Mouse (Mus musculus): ENCODE data around the gene Rex1bd.
"Not testable (repeated sequence)": the region's sequence is repeated elsewhere in the genome, so short reads cannot be mapped to it uniquely, and the experiment has no call there.

Rex1bd gene

DNA sequence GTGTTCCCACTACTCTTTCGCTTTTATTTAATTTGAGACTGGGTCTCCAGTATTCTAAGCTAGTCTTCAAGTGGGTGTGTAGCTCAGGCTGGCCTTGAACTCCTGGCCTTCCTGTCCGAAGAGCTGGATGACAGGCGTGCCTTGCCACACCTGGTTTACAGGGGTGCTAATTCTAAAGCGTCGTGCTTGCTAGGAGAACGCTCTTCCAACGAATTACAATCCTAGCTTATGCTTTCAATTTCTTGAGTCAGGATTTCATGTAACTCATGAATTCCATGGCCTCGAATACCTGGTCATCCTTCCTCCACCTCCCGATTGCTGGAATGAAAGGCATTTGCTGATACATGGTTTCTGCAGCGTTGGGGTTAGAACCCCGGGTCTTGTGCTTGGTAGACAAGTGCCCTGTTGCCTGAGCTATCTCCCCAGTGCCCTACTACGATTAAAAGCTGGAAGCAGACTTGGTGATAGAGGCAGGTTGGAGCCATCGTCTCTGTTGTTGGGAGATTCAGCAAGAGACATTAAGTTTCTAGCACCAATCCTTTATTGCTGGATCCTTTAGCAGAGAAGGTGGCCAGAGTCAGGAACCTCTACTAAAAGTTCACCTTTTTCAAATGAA lies 21.7 kb upstream of the Rex1bd start:
- no peak for DNase-seq (ENCODE audit: low read depth)

DNA sequence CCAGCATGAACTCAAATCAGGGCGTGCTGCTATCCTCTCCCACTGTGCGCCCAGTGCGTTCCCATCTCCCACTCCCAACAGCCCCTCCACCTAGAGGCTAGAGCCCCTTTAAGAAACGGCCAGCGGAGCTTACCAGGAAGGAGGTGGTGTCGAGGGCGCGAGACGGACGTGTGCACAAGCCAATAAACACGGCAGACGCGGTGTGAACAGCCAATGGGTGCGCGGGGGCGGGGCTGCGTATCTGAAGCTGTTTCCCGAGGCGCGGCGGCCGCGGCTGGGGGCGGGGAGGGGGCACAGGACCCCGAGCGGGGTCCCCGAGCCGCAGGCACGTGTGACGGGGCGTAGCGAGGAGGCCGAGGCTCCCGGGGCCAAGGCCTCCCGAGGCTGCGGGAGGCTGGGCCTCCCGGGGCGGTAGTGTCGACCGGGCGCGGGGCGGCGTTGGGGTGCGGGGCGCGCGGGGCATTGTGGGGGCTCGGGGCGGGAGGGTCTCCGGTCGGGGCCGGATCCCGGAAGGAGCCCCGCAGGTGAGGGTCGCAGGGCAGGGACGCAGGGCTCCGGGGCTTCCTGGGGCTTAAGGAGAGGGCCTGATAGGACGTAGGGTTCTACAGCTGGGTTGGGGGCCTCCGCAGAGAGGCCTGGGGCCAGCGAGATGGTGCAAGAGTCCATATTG lies 21.1 kb upstream of the Rex1bd start, which contains the start of the genes Fkbp8 and Kxd1:
Gene Fkbp8, plus strand, starts transcription at position 213 of the 670 bp plus-strand sequence.
Gene Kxd1, minus strand, starts transcription at position 445 of the 670 bp plus-strand sequence.
- DNase-seq (ENCODE audit: low read depth): peak; percentile 98

DNA sequence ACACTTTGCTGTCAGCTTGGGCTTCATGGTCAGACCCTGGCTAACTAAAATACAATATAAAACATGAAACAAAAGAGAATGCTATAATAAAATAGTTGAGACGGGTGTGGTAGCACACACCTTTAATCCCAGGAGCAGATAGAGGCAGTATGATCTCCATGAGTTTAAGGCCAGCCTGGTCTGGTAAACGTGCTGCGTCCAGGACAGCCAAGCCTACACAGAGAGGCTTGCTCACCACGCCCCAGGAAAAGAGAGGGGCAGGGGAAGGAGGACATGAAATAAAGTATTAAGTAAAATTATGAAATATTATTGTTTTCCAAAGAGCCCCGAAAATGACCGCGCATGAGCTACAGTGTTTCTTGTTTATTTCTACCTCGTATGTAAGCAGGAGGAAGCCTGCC lies 20.6 kb upstream of the Rex1bd start:
- DNase-seq (ENCODE audit: low read depth): peak; percentile 41

DNA sequence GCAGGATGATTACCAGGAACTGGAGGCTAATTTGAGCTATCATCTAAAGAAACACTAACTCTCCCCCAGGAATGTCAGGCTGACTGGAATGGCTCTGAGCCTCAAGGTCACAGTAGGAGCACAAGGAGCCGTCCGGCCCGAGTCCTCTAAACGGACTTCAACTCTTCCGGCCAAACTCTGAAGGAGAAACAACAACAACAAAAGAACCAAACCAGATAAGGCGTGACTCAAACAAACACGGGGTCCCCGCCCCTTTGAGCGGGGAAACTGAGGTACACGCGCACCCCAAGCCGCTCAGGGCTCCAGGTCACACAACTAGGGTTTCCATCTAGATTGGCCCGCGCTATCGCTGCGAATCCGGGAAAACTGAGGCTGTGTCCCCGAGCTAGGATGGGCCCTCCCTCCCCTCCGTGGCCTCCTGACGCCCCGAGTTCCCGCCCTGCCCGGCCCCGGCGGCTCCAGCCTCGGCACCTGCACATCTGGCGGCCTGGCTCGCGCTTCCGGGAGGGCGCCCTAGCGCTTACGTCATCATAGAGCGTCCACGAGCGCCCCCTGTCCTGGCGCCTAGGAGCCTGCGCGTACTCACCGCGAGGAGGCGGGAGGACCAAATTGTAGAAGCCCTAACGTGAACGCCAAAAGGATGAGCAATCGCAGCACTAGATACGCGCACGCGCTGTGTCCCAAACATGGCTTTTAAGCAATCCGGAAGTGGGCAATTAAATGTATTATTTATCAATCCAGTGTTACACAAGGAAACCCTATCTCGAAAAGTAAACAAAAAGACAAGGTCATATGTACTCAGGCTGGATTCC lies 16.2 kb upstream of the Rex1bd start:
- peak; percentile 99 for DNase-seq (ENCODE audit: low read depth)

DNA sequence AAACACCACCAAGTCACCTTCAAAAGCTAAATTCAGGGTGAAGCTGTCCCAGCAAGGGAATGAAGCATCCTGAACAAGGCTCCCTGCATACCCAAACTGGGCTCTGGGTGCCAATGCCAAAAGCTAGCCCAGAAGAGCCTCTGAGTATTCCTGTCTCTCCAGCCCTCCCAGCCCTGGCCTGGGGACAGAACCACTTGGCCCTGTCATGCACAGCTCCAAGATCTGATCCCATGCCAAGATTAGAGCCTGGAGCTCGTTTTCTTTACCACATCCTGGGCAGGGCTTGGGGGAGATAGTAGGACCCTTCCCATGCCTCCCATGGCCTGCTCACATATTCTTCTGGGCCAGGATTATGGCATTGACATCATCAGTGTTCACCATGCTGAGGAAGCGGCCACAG lies 13.1 kb upstream of the Rex1bd start:
- DNase-seq (ENCODE audit: low read depth): no peak

DNA sequence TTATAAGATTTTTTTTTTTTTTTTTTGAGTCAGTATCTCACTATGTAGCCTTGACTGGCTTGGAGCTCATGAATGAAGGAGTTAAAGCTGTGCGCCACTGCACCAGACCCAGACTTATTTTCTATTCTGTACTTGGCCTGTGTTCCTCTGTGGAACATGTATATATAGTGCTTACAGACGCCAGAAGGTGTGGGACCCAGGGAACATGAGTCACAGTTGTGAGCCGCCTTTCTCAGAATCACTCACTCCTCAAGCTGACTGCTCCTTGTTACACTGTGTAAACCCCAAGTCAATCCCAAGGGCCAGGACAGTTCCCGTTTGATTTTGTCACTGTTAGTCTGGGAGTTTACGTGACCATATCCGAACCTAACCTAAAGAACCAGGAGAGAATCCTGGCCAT lies 12.5 kb upstream of the Rex1bd start:
- DNase-seq (ENCODE audit: low read depth): no peak

DNA sequence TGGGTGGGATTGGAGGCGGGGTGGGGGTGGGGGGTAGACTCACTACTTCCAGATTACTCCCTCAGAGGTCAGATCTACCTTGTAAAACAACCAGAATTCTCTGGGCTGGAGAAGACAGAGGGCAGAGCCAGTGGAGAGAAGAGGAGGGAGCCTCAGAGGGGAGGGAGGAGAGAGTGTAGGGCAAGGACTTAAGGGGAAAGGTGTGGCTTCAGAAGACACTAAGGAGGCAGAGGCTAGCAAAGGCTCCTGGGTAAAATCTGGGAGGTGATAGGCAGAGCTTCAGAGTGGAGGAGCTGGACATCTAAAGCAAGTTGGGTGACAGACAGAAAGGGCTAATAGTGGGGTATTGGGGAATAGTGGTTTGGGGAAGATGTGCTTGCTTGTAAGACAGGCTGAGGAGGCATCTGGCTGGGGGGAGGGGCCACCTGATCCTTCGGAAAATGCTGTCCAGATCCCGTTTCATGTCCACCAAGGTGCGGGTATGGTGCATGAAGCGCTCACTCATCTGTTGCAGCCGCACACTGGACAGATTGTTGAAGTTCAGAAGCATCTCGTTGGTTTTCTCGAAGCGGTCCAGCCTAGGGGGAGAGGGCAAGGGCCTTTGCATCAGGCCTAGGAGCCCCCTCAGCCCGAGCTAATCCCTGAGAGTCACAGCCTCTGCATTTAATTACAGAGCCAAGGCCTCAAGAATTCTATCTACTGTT lies 11.5 kb upstream of the Rex1bd start:
- DNase-seq (ENCODE audit: low read depth): no peak

DNA sequence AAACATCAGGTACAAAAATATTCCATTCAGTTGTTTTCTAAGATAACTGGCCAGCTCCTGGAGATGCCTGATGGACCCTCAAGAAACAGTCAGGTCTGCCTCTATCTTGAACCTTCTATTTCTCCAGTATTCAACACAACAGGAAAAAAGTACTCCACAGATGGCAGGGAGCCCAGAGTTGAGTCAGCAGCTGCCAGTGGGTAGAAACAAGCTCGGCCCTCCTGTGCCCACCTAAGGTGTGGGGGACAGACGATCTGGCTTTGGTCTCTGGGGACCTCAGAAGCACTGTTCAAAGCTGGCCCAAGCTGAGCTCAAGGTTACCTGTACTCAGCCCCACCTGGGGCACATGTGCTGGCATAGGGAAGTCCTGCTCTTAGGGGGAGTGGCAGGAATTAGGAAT lies 6.9 kb upstream of the Rex1bd start:
- DNase-seq (ENCODE audit: low read depth): no peak

DNA sequence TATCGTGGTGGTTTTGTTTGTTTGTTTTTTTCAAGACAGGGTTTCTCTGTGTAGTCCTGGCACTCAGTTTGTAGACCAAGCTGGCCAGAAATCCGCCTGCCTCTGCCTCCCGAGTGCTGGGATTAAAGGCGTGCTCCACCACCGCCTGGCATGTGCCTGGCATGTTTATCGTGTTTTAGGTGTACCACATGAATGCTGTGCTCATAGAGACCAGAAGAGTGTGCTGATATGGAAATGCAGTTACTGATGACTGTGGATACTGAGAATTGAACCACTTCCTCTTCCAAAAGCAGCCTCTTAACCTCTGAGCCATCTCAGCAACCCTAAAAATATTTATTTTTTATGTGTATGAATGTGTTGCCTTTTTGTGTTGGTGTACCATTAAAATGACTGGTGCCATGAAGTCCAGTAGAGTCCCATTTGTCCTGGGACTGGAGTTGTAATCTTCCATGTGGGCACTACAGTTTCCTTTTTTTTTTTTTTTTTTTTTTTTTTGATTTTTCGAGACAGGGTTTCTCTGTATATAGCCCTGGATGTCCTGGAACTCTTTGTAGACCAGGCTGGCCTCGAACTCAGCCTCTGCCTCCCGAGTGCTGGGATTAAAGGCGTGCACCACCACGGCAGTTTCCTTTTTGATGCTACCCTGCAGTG lies 5.8 kb upstream of the Rex1bd start:
- DNase-seq (ENCODE audit: low read depth): no peak

DNA sequence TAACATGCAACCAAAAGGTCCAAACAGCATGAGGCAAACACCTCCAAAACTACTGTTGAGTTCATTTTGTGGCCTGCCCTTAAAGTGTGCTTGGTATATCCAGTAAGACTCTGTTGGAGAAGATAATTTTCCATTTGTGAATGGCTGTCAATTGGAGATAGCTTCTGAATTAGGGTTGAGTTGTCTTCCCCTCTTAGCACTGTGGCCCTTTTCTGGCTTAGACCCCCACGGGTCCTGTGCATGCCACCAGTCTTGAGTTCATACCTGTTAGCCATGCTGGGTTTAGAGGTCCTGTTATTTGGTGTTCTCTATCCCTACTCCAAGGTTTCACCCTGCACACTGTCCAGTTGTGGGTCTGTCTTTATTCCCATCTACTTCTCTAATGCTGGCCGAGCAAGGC lies 5.2 kb upstream of the Rex1bd start:
- DNase-seq (ENCODE audit: low read depth): no peak

DNA sequence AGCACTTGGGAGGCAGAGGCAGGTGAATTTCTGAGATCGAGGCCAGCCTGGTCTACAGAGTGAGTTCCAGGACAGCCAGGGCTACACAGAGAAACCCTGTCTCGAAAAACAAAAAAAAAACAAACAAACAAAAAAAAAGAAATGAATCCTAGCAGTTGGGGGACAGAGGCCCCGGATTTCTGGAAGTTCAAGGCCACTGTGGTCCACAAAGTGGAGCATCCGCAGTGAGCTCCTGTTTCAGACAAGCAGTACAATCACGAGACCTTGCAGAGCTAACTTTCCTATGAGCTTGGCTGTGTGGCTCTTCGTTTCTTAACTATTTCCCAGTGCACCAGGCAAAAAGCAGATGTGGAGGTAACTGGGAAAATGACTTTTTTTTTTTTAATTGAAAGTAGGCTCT lies 4.6 kb upstream of the Rex1bd start:
- not testable (repeated sequence) for DNase-seq (ENCODE audit: low read depth)

DNA sequence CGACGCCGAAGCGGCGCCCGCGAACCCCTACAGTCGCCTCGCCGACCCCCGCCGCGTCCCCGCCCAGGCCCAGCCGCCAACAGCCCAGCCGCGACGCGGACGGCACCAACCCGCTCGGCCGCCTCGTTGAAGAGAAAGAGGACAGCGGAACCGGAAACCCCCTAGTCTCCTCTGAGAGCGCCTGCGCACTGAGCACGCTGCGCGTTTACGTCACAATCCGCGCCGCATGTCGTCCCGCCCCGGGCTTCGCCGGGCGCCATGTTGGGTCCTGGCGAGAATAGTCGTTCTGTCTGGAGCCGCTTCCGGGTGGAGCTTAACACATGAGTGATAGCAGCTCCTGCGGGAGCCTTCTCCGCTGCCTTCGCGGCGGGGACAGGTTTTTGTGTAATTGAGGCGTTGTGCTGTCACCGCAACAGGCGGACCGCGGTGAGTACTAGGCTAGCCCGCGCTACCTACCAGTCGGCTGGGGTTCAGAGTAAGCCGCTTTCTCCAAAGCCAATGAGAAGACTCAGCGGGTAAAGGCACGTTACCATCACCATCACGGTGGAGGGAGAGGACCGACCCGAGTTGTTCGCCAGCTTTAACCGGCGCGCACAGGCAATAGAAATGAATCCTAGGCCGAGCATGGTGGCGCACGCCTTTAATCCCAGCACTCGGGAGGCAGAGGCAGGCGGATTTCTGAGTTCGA lies 3.8 kb upstream of the Rex1bd start, which contains the start of gene Uba52:
Gene Uba52, minus strand, starts transcription at position 574 of the 688 bp plus-strand sequence.
- peak; percentile 99 for DNase-seq (ENCODE audit: low read depth)

DNA sequence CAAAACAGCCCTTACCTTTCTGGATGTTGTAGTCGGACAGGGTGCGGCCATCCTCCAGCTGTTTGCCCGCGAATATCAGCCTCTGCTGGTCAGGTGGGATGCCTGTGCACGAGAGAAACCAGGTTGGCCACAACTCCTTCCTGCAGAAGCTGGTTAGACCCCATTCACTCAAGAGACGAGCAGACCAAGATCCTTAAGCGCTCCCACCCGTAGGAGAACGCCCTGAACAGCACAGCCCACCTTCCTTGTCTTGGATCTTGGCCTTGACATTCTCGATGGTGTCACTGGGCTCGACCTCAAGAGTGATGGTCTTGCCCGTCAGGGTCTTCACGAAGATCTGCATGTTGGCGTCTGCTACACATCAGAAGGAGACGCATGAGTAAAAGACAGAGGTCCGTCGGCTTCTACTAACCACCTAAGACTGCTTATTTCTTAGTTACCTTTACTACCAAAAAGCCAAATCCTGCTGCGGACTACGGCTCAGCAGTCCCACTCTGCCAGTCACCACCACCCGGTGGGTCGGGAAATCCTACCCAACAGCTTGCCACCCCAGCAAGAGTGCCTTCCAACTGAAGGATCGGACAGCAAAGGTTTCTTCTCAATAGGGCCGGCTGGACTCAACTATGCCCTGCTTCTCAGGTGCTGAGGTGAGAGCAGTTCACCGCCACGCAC lies 2.9 kb upstream of the Rex1bd start:
- no peak for DNase-seq (ENCODE audit: low read depth)

DNA sequence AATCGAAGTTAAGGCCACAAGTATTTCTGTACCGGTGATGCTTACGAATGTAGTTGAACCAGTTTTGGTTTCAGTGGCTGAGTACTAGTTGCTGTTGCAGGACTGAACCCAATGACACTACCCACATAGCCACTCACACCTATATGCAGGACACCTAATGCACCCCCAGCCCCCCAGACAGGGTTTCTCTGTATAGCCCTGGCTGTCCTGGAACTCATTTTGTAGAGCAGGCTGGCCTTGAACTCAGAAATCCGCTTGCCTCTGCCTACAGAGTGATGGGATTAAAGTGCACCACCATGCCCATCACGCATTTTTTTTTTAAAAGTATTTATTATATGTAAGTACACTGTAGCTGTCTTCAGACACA lies 458 bp upstream of the Rex1bd start:
- DNase-seq (ENCODE audit: low read depth): no peak

DNA sequence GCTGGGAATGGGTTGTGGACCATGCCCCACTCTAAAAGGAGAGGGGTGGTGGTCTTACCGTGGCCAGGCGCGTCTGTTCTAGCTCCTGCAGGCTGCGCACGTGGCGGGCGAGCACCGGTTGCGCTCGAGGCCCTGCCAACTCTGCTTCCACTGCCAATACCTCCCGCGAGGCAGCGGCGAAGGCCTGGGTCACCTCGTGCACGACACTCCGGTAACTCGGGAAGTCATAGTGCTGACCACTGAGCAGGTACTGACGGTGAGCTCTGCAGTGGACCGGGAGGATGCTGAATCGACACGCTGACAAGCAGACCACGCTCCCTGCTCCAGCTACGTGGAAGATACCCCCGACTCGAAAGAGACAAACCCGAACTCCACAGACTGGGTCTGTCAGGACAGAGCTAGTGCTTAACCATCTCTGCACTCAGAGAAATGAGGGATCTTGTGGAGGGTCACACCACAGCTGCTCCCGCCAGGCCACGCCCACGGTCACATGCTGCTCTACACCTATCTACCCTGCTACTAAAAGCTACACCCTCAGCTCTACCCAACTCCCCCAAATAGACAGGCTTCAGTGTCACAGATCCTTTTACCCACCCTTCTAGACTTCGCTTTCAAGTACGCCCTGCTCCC lies 739 bp downstream of the Rex1bd start:
- DNase-seq (ENCODE audit: low read depth): no peak

DNA sequence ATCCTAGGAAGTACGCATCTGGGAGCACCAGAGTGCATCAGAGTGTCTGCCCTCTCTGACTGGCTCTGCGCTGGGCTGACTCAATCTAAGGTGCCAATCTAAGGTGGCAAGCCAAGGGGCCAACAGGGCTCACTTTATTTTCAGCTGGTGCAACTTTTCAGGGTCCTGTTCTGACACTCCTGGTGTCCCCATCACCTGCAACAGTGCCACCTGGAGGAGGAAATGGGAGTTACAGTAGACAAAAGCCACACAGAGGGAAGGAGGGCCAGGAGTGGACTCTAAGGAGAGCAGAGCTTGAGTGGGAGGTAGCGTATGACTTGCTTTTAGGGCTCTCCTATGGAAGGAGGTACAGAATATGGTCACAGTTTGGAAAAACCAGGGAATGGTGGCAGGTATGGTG lies 1.7 kb downstream of the Rex1bd start:
- peak; percentile 88 for DNase-seq (ENCODE audit: low read depth)

DNA sequence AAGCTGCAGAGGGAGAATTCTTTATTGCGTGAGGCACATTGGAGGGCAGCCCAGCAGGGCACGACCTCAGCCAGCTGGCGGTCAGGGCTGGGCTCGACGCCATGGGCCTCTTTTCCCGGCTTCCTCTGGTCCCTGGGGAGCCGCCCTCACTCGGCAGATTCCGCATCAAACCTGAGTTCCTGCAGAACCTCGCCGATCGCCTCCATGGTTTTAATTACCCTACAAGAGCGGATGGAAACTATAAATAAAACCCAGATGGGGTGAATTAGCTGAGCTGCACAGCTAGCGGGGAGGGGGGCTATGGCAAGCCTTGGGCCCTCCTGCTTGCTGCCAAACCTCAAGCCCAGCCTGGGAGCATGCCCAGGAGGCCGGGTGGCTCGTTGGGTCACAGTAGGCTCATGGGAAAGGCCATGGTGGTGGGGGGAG lies 2.2 kb downstream of the Rex1bd start:
- DNase-seq (ENCODE audit: low read depth): no peak

DNA sequence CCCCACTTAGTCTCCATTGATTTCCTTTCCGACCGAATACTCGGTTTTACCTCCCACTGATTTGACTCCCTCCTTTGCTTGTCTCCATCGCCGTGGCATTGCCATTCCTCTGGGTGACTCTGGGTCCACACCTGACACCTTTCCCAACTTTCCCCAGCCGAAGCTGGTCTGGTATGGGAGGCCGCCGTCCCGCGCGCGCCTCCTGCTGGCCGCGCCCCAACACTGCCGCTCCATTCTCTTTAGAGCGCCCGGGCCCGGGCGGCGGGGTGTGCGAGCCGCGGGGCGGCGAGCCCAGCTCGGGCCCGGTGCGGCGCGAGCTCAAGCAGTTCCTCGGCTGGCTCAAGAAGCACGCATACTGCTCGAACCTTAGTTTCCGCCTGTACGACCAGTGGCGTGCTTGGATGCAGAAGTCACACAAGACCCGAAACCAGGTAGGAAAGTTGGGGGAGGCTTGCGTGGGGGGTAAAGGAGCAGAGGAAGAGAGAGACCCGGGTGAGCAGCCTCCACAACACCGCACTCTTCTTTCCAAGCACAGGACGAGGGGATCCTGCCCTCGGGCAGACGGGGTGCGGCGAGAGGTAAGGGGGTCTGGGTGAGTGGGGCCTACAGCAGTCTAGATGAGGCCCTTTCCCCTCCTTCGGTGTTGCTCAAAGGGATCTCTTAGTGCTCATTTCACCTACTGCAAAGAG lies 3.3 kb downstream of the Rex1bd start:
- DNase-seq (ENCODE audit: low read depth): peak; percentile 82

DNA sequence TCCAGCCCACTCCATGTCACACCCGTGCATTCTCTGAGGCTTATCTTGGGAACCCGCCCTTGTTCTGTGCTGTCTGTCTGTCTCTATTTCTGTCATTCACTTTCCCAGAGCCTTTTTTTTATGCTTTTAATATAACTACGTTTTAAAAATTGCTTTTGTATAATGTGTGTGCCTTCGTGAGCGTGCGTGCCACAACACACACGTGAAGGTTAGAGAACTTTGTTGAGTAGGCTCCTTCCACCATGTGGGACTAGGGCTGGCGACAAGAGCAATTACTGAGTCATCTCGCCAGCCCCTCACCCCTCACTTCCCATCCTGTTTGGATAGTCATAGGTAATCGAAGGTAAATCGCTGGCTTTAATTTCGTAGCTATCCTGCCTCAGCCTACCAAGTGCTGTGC lies 4.0 kb downstream of the Rex1bd start:
- DNase-seq (ENCODE audit: low read depth): no peak
